Mouse (Mus musculus) right cerebral cortex, adult 2 months (tissue): ENCODE results near the gene Ttll5.

Experiments
- DNase-seq, 2 experiments: peaks; one replicate each; pipeline ENCODE4 v3.0.0; 2021 to 2022; ENCODE audit warnings: low spot score in 2 of 2

Ttll5 gene

DNA sequence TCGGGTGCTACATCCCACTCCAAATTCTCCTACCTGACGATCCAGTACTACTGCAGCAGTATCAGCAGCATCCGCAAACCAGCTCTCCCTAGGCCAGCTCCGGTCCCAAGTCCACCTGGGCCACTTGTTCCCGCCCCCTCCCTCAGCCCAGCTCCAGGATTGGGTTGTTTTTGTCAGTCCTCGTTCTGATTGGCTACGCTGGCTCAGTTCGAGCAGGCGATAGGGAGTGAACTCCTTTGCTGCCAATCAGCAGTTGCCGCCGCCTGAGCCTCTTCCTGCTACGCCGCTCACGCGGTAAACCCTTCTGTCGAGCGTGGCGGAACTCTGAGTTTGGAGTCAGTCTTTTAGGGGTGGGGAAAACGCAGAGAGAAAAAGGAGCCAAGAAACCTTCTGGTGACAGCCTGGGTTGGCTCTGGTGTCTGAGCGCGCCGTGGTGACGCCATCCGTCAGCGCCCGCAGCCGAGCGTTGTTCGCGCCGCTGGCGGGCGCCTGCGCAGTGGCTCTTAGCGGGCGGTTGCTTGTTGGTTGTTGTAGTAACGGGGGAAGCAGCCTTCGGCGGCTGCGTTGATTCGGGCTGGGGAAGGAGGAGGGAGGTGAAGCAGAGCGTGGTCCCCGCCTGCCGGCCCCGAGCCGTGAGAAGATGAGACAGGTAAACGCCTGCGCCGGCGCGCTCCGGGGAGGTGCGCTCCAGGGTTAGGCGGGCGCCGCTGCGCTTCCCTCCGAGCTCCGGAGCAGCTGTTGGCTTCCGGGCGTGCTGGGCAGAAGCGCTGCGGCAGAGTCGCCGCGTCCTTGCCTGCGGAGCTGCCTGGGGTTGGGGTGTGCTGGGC lies at the start of gene Ttll5, which contains the start of gene Erg28:
TSS of gene Ttll5 (plus strand) at position 222 of the 827 bp plus-strand sequence.
TSS of gene Erg28 (minus strand) at position 113 of the 827 bp plus-strand sequence.
- DNase-seq, result peak; percentile 95 to 97

DNA sequence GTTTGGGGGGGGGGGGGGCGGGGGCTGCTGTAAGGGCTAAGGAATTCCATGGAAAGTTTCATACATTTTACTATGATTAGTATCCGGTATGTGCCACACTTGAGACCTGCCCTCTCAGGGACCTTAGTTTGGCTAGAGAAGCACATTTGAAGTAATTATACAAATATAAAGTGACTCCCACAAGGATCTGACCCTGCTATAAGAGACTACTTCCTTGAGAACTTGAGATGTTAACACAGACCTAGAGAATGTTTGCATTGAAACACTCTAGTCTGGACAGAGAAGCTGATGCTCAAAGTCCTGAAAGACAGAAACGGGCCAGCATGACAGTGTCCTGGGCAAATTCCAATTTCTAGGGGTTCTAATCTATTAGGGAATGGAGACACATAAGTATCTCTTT lies 45.5 kb upstream of the Ttll5 start:
- no peak for DNase-seq

DNA sequence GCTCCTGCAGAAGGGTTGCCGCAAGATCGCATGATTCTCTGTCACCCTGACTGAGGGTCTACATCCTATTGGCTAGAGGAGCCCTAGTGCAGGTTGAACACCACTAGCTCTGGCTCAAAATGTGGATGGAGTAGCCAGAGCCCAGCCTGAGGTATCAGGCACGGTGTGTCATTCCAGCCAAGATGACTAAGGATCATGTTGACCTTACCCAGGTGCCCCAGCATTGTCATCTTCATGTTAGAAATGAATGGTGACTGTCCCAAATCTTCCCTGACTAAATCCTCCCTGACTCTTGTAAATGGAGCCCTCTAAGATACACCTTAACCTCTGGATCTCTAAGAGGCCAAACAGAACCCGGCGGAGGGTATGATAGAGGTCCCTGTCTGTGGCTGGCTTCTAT lies 44.8 kb upstream of the Ttll5 start:
- no peak for DNase-seq

DNA sequence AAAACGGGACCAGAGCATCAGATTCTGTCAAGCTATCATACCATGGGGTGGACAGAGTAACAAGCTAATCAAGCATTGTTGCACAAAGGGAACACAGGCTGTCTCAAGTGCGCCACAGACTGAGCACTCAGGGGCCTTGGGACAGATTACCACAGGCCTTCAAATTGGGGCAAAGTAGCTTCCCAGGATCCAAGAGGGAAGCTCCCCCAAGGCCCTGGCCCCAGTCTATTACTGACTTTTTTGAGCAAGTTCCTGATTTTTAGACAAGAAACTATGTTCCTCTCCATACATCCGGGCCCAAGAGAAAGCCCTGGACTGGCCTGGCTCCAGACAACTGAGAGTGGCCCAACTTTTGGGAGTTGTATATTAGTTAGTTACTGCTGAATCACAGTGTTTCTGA lies 42.9 kb upstream of the Ttll5 start:
- DNase-seq, result no peak

DNA sequence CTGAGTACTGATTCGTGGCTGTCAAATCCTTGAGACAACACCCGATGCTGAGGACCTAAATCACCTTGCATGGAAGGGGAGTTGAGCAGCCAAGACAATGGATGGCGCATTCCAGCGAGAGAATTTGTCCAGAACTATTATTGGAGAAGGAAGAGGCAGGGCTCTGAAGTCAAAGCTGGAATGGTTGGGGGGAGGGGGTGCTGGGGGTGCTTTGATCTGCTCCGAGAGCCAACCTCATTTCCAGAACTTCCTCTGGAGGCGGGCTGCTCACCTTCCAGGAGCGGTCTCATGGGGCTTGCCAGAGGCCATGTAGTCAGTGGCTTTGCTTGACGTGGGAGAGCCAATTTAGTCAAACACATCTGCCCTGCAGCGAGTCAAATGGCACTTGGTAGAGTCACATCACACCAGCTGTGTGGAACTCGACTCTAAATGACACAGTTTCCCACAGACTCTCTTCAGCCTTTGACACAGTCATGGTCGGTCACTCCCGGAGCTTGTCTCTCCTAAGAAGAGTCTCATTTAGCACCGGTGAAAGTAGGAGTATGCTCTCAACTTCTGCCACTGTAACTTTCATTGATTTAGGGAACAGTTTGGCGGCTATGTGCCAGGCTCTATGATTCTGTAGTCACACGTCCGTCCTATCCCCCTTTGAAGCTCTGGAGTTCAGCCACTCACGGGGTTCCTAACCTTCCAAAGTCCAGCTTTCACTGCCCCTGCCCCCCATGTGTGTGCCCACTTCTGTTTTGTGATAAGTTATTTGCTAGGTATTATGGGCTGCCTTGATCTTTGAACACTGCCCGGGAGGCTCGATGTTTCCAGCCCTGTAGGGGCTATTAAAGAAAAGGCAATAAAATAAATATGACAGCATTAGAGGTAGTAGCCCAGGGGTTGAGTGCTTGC lies 39.3 kb upstream of the Ttll5 start:
- no peak for DNase-seq

DNA sequence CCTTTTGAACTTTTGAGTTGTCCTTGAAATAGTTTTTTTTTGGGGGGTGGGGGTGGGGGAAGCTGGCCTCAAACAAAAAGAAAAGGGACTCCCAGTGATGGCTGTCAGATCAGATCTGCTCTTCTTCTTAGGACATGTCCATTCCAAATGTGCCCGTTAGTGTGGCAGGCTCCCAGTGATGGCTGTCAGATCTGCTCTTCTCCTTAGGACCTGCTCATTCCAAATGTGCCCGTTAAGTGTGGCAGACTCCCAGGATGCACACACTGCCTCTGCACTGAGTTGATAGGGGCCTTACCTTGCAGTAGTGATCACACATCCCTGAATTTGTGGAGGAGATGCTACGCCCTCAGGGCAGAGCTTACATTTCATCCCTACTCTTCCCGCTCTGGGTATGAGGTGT lies 32.3 kb upstream of the Ttll5 start:
- no peak for DNase-seq

DNA sequence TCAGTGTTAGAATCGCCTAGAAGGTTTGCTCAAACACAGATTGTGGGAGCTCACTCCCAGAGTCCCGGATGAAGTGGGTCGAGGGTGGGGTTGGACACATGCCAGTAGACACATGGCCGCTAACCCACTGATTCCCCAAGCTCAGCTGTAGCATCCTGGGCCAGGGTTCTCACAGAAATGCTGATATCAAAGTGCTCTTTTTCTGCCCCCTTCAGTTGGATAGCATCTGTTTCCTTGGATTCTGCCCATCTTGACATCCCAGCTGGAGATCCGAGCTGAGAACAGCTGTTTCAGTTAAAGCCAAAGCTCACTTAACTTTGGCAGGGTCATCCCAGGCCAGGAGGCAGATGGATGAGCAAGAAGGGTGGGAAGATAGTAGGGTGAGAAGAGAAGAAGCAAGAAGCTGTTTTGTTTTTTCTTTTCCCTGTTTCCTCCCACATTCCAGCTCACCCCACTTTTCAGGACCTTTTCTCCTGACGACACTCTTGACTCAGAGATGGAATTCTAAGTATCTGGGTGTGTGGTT lies 31.6 kb upstream of the Ttll5 start:
- peak; percentile 7 to 17 for DNase-seq

DNA sequence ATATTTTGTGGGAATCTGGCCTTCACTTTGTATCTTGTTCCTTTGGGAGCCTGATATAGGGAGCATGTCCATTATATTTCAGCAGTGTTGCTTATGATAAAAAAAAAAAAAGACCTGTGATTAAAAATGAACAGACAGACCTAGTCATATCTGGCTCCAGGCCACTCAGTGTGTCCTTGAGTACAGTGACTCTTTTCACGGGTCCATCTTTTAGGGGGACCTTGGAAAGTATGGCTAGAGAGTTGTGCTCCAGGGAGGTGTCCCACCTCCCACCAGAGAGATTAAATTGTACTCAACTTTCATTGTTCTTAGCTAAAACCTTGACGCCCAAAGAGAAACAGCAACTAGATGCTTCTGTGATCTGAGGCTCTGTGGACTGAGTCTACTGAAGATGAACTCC lies 30.4 kb upstream of the Ttll5 start:
- DNase-seq, result no peak

DNA sequence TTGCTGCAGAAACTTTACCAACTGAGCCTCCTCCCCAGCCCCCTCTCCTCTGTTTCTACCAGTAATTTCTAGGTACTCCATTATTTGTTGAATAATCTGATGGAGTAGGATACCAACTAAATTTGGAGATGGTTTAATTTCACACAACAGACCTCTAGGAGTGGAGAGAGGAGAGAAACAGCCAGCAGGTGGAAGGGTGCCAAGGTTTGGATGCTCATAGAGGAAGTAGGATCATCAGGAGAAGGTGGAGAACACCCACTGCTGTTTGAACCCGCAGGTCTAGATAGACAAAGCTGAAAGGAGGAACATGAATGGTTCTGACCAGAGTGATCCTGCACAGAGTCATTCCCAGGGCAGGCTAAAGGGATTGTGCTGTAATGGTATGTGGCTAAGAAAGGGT lies 28.9 kb upstream of the Ttll5 start:
- DNase-seq, result no peak

DNA sequence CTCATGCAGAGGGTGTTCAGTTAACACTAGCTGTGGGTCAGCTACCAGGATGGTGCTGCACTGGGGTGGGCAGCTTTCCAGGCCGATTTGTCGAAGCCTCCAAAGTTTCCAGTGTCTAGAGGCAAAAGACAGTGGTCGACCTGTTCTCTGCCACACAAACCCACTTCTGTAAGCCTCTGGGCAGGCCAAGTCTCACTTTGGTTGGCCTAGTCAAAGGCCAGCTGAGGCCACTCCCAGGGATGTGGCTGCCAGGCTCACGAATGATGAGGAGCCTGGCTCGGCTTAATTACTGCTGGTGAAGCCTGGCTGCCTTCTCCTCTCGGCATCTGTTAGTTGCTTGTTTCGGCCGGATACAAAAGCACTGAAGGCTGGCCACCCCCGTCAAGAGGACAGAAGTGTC lies 24.4 kb upstream of the Ttll5 start:
- DNase-seq, result no peak

DNA sequence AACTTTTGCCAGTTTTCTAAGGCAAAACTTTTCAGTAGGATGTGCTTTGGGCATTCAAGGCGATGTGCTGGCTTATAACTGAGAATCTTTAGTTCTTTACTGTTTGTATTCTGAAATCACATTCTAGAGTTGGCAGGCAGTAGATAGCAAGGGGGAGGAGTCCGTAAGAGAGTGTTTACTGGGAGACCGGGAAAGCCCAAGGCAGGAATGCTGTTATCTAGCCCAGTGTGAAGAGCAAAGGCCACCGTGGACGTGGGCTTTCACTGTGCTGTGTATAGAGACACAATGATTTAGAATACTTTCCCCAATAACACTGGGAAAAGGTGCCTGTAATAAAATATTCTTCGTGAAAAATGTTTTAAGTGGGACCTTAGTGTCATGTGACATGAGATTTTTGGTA lies 14.7 kb upstream of the Ttll5 start:
- no peak for DNase-seq

DNA sequence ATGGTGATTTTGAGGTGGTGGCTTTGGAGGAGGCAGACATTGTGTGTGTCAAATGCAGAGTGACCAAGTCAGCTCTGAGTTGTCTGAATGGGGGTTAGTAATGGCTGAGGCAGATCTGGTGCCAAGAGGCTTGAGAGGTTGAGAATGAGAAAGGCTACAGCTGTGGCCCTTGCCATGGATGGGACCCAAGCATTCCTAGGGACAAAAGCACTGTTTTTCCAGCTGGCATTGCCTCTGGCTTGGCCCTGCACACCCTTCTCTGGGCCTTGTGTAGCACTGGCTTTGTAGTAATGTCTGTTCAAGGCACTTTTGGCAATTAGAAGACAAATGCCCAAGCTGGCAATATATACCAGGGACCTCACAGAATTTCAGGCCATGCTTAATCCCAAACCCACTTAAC lies 13.5 kb upstream of the Ttll5 start:
- no peak for DNase-seq

DNA sequence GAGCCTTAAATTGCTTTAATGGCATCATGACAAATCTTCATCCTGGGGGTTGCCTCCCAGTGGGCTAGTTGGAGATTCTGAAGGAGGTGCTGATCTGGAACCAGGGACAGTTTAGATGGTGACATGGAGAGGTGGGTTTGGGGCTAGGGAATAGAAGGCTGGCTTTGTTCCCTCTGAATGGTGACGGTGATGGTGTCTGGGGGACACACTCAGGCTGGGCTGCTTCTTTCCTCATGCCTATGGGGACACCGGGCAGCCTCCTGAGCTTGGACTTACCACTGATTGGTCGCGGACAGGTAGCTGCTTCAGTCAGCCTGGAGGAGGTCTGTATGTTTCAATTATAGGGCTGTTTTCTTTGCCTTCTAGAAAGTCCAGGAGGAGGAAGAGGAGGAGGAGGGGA lies 12.8 kb upstream of the Ttll5 start:
- no peak for DNase-seq

DNA sequence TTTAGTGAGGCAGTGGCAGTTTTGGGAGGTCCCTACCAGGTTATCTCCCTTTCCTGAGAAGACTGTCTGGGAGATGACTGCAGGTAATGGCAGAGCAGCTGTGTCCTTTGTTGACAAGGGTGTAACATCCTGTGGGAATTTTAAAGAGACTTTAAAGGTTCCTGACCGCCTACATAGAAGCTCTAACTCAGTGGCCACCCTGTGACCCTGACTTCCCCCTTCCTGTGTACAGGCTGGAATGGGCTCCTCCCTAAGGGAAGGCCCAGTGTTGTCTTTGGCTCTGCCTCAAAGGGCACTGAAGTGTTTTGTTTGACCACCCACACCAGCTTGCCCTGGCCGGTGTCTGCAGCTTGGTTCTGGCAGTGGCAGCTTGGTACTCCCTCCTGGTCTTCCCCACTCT lies 10.9 kb upstream of the Ttll5 start:
- DNase-seq, result no peak

DNA sequence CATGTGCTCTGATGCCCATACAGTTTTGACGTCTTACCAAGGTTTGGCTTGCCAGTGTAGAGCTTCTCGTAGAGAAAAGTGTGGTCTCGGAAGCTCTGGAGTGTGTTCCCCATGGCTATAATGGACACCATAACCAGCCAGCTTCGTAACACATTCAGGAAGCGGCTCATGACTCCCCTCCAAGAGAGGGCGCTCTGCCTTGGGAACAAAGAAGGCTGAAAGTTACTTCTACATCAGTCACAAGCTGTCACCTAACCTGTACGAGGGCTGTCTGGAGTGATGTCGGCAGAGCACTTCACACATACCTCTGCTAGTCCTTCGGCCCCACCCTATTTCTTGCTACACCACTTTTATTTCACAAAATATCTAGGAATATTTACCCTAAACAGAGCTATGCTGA lies 2.4 kb upstream of the Ttll5 start:
- DNase-seq, result no peak

DNA sequence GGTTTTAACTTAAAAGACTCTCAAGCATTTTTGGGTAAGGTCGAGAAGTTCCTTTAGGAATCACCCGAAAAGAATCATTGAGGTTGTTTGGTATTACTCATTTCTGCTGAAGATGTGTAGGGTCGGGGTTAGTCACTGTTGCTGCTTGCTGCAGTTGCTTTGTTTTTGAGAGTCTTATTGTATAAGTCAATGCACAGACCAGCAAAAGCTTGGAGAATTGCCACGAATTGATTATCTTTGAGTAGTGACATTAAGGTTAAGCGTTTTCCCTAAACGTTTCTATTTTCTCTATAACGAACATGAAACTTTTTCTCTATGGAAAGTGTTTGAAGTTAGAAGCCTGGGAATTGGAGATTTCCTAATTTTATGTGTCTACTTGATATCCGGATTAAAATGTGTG lies 902 bp downstream of the Ttll5 start:
- no peak for DNase-seq

DNA sequence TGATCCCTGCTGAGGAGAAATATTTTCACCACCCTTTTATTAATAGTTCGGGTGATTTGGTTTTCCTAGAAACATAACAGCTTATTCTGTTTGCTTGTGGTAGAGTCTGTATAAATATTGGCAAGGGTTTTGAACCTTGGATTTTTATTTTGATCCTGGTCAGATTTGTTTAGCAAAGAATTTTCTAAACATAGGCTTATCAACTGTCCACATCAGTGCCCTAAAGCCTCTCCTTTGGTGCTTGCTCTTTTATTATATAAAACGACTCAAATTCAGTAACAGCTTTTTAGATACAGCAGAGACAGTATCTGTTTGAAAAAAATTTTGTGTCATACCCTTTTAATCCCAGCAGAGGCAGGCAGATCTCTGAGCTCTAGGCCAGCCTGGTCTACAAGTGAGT lies 1.4 kb downstream of the Ttll5 start:
- no peak for DNase-seq

DNA sequence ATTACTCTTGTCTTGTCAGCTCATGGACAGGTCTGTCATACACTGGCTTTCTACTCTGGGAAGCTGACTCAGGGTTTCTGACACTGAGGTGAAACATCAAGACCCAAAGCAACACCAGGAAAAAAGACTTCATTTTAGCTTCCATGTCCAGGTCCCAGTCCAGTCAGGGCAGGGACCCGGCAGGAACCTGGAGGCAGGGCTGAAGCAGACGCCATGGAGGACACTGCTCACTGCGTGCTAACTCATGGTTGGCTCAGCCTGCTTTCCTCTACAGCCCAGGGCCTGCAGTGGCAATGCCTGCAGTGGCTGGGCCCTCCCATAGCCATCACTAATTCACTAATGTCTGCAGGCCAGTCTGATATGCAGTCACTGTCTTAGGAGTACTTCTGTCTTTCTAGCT lies 4.4 kb downstream of the Ttll5 start:
- no peak for DNase-seq

DNA sequence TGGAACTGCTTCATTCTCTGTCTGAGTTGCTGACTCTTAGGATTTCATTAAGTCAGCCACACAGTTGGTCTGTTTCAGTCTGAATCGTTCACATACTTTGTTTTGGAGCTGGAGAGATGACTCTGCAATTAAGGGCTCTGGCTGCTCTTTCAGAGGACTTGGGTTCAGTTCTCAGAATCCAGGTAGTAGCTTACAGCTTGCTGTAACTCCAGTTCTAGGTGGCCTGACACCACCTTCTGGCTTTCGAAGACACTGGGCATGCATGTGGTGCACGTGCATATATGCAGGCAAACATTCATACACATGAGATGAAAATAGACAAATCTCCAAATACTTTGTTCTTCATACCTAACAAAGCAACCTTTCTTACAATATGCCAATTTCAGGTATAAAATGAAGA lies 5.4 kb downstream of the Ttll5 start:
- DNase-seq, result no peak

DNA sequence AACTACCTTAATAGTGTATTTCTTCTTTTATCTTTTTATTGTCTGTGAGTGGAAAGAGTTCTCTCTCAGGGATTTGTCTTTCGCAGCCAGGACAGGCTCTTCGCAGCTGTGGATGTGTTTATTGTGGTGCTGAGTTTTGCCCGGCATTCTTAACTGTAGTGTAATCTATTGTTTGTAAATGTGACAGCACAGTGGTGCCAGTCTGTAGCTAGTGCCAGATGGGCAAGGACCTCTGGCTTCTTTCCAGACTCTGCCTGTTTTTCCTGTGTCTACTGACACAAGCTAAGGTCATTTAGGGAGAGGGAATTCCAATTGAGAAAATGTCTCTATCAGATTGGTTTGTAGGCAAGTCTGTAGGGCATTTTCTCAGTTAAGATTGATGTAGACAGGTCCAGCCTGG lies 6.2 kb downstream of the Ttll5 start:
- no peak for DNase-seq

DNA sequence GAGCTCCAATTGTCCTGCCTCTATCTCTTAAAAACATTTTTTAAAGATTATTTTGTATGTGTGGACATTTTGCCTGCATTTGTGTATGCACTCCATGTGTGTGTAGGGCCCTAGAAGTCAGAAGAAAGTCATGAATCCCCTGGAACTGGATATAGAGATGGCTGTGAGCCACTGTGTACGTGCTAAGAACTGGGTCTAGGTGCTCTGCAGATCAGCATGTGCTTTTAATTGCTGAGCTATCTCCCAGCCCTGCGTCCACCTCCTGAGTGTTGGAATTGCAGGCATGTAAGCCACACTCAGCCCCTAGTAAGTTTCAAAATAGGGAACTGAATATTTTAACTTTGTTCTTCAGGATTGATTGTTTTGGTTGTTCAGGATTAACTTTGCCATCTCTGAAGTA lies 10.1 kb downstream of the Ttll5 start:
- DNase-seq, result no peak

DNA sequence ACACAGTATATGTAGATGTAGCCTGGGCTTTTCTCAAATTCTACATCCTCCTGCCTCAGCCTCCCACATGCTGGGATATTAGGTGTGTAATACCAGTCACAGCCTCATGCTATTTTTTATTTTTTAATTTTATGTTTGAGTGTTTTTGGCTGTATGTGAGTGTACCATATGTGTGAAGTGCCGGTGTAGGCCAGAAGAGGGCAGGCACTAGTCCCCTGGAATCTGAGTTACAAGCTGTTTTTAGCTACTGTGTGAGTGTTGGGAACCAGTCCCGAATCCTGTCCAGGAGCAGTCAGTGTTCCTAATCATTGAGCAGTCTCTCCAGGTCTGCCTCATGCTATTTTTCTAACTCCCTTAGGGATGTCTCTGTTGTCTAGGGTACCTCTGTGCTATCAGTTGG lies 13.3 kb downstream of the Ttll5 start:
- DNase-seq, result no peak
